In the genomic region with DNA sequence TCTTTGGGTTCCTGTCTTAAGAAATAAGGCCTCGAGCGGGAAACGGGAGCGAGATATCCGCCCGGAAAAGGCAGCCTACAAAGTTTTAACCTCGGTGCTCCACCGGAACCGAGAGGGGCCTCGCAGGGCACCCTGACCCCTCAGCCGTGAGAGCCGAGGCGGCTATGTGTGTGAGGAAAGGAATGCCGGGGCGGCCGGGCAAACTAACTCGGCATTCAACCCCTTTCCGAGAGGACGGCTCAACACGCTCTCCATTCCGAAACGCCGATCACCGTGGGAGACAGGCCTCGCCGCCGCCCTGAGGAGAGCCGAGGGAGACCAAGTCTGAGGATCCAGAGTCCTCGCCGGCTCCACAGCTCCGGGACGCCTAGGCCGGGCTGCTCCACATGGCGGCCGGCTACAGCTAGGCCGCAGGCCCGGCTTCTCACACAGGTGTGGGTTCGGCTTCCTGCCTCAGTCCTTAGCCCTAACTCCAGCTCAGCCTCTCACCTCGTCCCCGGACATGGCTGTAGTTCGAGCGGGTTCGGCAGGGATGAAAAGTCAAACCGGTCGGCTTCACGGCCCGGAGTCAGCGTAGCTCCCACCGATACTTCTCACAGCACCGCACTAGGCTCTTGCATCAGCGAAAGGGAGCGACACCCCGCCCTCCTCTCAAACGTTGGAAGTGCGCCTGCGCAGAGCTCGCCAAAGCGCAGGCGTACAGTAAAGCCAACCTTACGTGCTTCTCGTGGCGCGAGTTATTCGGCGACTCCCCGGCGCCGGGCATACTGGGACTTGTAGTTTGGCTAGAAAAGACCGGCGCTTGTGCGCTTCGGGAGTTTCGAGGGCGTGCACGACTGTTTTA, we compare ENCODE assay signal across 8 mouse cellular contexts. TPM values are rescaled to one million over a fixed set of nuclear protein-coding genes. Genes with fewer than 3 reads are reported as not detected.
DNase-seq lines count a peak whose midpoint lies in the region; ATAC-seq lines count a peak whose summit lies in the region.

A gene (minus strand): TSS at position 735 of the 844 bp plus-strand sequence.

- intact Hi-C loops in gastrocnemius, postnatal 14 days (cut with DNase I; ENCODE audit: low total_unique reads) = no loop called here
- intact Hi-C loops in left cerebral cortex, postnatal 10 days (cut with DNase I) = no loop called here

- DNase-seq in adrenal gland, adult (ENCODE audit: inconsistent age in 2 of 2, low spot score in 1 of 2) = peak; percentile 97 to 98
- DNase-seq in embryo, embryonic 10.5 days (ENCODE audit: low spot score) = peak; percentile 99
- DNase-seq in gastrocnemius, postnatal 14 days = peak; percentile 96
- peak; percentile 95 to 97 for DNase-seq in left cerebral cortex, postnatal 10 days (ENCODE audit: extremely low spot score in 1 of 2, low spot score in 2 of 2)
- DNase-seq in right cerebral cortex, postnatal 25 days = peak; percentile 96
- DNase-seq in urinary bladder, postnatal 4 days (ENCODE audit: low spot score in 2 of 2) = peak; percentile 94 to 95

- ATAC-seq in inflammation-experienced regulatory T-cells, adult 6 months = peak; percentile 93
- peak; percentile 99 for ATAC-seq in megakaryocyte-erythroid progenitor cell, adult 5-6 weeks (replicated peaks; ENCODE audit: low FRiP score, low TSS enrichment, poor library complexity, severe bottlenecking)

RNA-seq across cellular contexts. Expression of the gene that starts here (rescaled TPM):
- 100 to 1,000 TPM in 1 of 2 experiments, 10 to 100 TPM in 1; 94.5 to 106 TPM for total RNA-seq in gastrocnemius, postnatal 14 days (2021)
- polyA plus RNA-seq in inflammation-experienced regulatory T-cells, adult 6 months (2017; shearing (Covaris generic)) = 100 to 1,000 TPM in 2 of 3 experiments, 10 to 100 TPM in 1; 83.5 to 120 (median 105) TPM
- 10 to 100 TPM; 75.2 to 75.8 TPM for total RNA-seq in left cerebral cortex, postnatal 10 days (2021)
- 172 and 189 TPM in 2 replicates for total RNA-seq in megakaryocyte-erythroid progenitor cell, adult 5-6 weeks (2014; fragmentation: Nextera tagmentation)
- total RNA-seq in megakaryocyte-erythroid progenitor cell, adult 5-6 weeks (2017) = 319 and 320 TPM in 2 replicates

Comparison
In these comparisons a context has a peak if more than half of its experiments do, and no peak if none do; other contexts are left out.
1. Peak in every context shown above with its lines: DNase-seq and ATAC-seq.